Mouse (Mus musculus): ENCODE data around the gene Stim2.
A peak's percentile ranks its signal among the peaks of the same experiment; 100 is the strongest.

Gene Stim2

GRCm38 (mm10) chr5:54045523-54045922, 47.2 kb downstream of the Stim2 start:
- H3K36me3 ChIP-seq (ENCODE audit: control insufficient read depth, insufficient read depth, low read length, poor library complexity, severe bottlenecking) = no peaks in the 10 kb centered on the region
- no peaks in the 10 kb centered on the region for H3K27me3 ChIP-seq (ENCODE audit: control insufficient read depth, insufficient read depth, low read length, poor library complexity, severe bottlenecking)
- DNase-seq (ENCODE audit: low read depth, low spot score) = peak; percentile 56

- no peak for DNase-seq (ENCODE audit: low read depth, low spot score)
- Histone ChIP-seq H3K36me3 (ENCODE audit: control insufficient read depth, insufficient read depth, low read length, poor library complexity, severe bottlenecking) (no peaks in the 10 kb centered on the region), H3K27me3 (ENCODE audit: control insufficient read depth, insufficient read depth, low read length, poor library complexity, severe bottlenecking) (no peaks in the 10 kb centered on the region)
Measured at GRCm38 (mm10) chr5:54046432-54046831, 48.1 kb downstream of the Stim2 start.

GRCm38 (mm10) chr5:54049145-54049733, 50.9 kb downstream of the Stim2 start:
- no peaks in the 10 kb centered on the region for H3K27me3 ChIP-seq (ENCODE audit: control insufficient read depth, insufficient read depth, low read length, poor library complexity, severe bottlenecking)
- no peak for DNase-seq (ENCODE audit: low read depth, low spot score)
- H3K36me3 ChIP-seq (ENCODE audit: control insufficient read depth, insufficient read depth, low read length, poor library complexity, severe bottlenecking) = no peaks in the 10 kb centered on the region

GRCm38 (mm10) chr5:54049940-54050339, 51.6 kb downstream of the Stim2 start:
- DNase-seq (ENCODE audit: low read depth, low spot score) = no peak
- no peaks in the 10 kb centered on the region for H3K36me3 ChIP-seq (ENCODE audit: control insufficient read depth, insufficient read depth, low read length, poor library complexity, severe bottlenecking)
- H3K27me3 ChIP-seq (ENCODE audit: control insufficient read depth, insufficient read depth, low read length, poor library complexity, severe bottlenecking) = no peaks in the 10 kb centered on the region

GRCm38 (mm10) chr5:54051056-54051455, 52.8 kb downstream of the Stim2 start:
- Histone ChIP-seq H3K36me3 (ENCODE audit: control insufficient read depth, insufficient read depth, low read length, poor library complexity, severe bottlenecking) (no peaks in the 10 kb centered on the region), H3K27me3 (ENCODE audit: control insufficient read depth, insufficient read depth, low read length, poor library complexity, severe bottlenecking) (no peaks in the 10 kb centered on the region)
- no peak for DNase-seq (ENCODE audit: low read depth, low spot score)

GRCm38 (mm10) chr5:54052205-54052604, 53.9 kb downstream of the Stim2 start:
- DNase-seq (ENCODE audit: low read depth, low spot score) = no peak
- Histone ChIP-seq H3K27me3 (ENCODE audit: control insufficient read depth, insufficient read depth, low read length, poor library complexity, severe bottlenecking) (no peaks in the 10 kb centered on the region), H3K36me3 (ENCODE audit: control insufficient read depth, insufficient read depth, low read length, poor library complexity, severe bottlenecking) (no peaks in the 10 kb centered on the region)

GRCm38 (mm10) chr5:54053673-54054366, 55.5 kb downstream of the Stim2 start:
- DNase-seq (ENCODE audit: low read depth, low spot score) = no peak
- H3K27me3 ChIP-seq (ENCODE audit: control insufficient read depth, insufficient read depth, low read length, poor library complexity, severe bottlenecking) = no peaks in the 10 kb centered on the region
- H3K36me3 ChIP-seq (ENCODE audit: control insufficient read depth, insufficient read depth, low read length, poor library complexity, severe bottlenecking) = peaks cover 2% of the 10 kb centered on the region; the same call in 1 of the 2 replicates

- no peak for DNase-seq (ENCODE audit: low read depth, low spot score)
- Histone ChIP-seq H3K36me3 (ENCODE audit: control insufficient read depth, insufficient read depth, low read length, poor library complexity, severe bottlenecking) (peaks cover 2% of the 10 kb centered on the region; the same call in 1 of the 2 replicates), H3K27me3 (ENCODE audit: control insufficient read depth, insufficient read depth, low read length, poor library complexity, severe bottlenecking) (no peaks in the 10 kb centered on the region)
Measured at GRCm38 (mm10) chr5:54056266-54056665, 58.0 kb downstream of the Stim2 start.

GRCm38 (mm10) chr5:54059998-54060397, 61.7 kb downstream of the Stim2 start:
- no peak for DNase-seq (ENCODE audit: low read depth, low spot score)
- Histone ChIP-seq H3K27me3 (ENCODE audit: control insufficient read depth, insufficient read depth, low read length, poor library complexity, severe bottlenecking) (no peaks in the 10 kb centered on the region), H3K36me3 (ENCODE audit: control insufficient read depth, insufficient read depth, low read length, poor library complexity, severe bottlenecking) (peaks cover 2% of the 10 kb centered on the region; the same call in 1 of the 2 replicates)

GRCm38 (mm10) chr5:54062079-54062478, 63.8 kb downstream of the Stim2 start:
- H3K36me3 ChIP-seq (ENCODE audit: control insufficient read depth, insufficient read depth, low read length, poor library complexity, severe bottlenecking) = peaks cover 4% of the 10 kb centered on the region; the same call in 1 of the 2 replicates
- DNase-seq (ENCODE audit: low read depth, low spot score) = no peak
- H3K27me3 ChIP-seq (ENCODE audit: control insufficient read depth, insufficient read depth, low read length, poor library complexity, severe bottlenecking) = no peaks in the 10 kb centered on the region

GRCm38 (mm10) chr5:54067591-54067990, 69.3 kb downstream of the Stim2 start:
- Histone ChIP-seq H3K36me3 (ENCODE audit: control insufficient read depth, insufficient read depth, low read length, poor library complexity, severe bottlenecking) (0 out of 2 replicates have a peak, but pooled peaks cover 2% of the 10 kb centered on the region), H3K27me3 (ENCODE audit: control insufficient read depth, insufficient read depth, low read length, poor library complexity, severe bottlenecking) (no peaks in the 10 kb centered on the region)
- no peak for DNase-seq (ENCODE audit: low read depth, low spot score)

GRCm38 (mm10) chr5:54070549-54070948, 72.2 kb downstream of the Stim2 start:
- H3K27me3 ChIP-seq (ENCODE audit: control insufficient read depth, insufficient read depth, low read length, poor library complexity, severe bottlenecking) = no peaks in the 10 kb centered on the region
- DNase-seq (ENCODE audit: low read depth, low spot score) = peak; percentile 35

GRCm38 (mm10) chr5:54071288-54071687, 73.0 kb downstream of the Stim2 start:
- H3K27me3 ChIP-seq (ENCODE audit: control insufficient read depth, insufficient read depth, low read length, poor library complexity, severe bottlenecking) = no peaks in the 10 kb centered on the region
- H3K36me3 ChIP-seq (ENCODE audit: control insufficient read depth, insufficient read depth, low read length, poor library complexity, severe bottlenecking) = 0 out of 2 replicates have a peak, but pooled peaks cover 2% of the 10 kb centered on the region
- no peak for DNase-seq (ENCODE audit: low read depth, low spot score)

More at GRCm38 (mm10) chr5:54070549-54070948, 72.2 kb downstream of the Stim2 start:
- H3K36me3 ChIP-seq (ENCODE audit: control insufficient read depth, insufficient read depth, low read length, poor library complexity, severe bottlenecking) = 0 out of 2 replicates have a peak, but pooled peaks cover 2% of the 10 kb centered on the region

GRCm38 (mm10) chr5:54071705-54072104, 73.4 kb downstream of the Stim2 start:
- H3K27me3 ChIP-seq (ENCODE audit: control insufficient read depth, insufficient read depth, low read length, poor library complexity, severe bottlenecking) = no peaks in the 10 kb centered on the region
- DNase-seq (ENCODE audit: low read depth, low spot score) = peak; percentile 60
- 0 out of 2 replicates have a peak, but pooled peaks cover under 1% of the 10 kb centered on the region for H3K36me3 ChIP-seq (ENCODE audit: control insufficient read depth, insufficient read depth, low read length, poor library complexity, severe bottlenecking)

GRCm38 (mm10) chr5:54073291-54073690, 75.0 kb downstream of the Stim2 start:
- H3K36me3 ChIP-seq (ENCODE audit: control insufficient read depth, insufficient read depth, low read length, poor library complexity, severe bottlenecking) = no peaks in the 10 kb centered on the region; the same call in 1 of the 2 replicates
- H3K27me3 ChIP-seq (ENCODE audit: control insufficient read depth, insufficient read depth, low read length, poor library complexity, severe bottlenecking) = no peaks in the 10 kb centered on the region
- DNase-seq (ENCODE audit: low read depth, low spot score) = peak; percentile 4

Measured in splenic B cell, adult 2 months (primary cell).